Mouse (Mus musculus): Measurements from ENCODE around the gene Plin4.

DNA sequence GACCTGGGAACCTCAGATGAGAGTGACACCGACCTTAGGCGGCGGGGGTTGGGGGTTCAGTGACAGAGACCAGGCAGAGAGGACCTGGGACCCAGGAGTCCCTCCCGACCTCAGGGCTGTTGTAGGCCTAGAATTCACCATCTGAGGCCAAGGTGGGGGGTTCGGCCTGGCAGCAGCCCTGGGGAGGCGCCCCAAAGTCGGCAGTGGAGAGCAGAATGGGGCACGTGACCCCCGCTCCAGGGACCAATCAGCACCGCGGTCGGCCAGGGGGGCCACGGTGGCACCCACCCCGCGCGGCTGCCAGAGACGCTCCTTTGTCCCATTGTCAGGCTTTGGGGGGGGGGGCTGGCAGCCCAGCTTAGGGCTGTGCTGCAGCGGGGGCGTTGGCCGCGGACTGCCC lies 29.8 kb upstream of the Plin4 start:
- TF ChIP-seq CTCF (IDR thresholded peaks at IDR 0.05; ENCODE audit: extremely low read depth, insufficient read length, insufficient replicate concordance, low read depth, low read length) (no peak), POLR2A (IDR thresholded peaks at IDR 0.05; ENCODE audit: low read depth, low read length) (no peak)

Measured in small intestine, adult 2 months (tissue).